In genomic region chr8:110079282-110080221, GRCm38 (mm10) we compare ENCODE assay signal across 8 mouse cellular contexts. TPM values are rescaled to one million over a fixed set of nuclear protein-coding genes. Genes with fewer than 3 reads are reported as not detected.
DNase-seq lines count a peak whose midpoint lies in the region; ATAC-seq and TF ChIP-seq lines count a peak whose summit lies in the region.

Gene Zfp612, plus strand, starts transcription at chr8:110079746.

- no peaks in the 10 kb centered on the region for H3K79me2 ChIP-seq in heart, adult 2 months (replicated peaks; ENCODE audit: control insufficient read depth, insufficient read depth, low read length)

- no peak for TF ChIP-seq CTCF in heart, adult 2 months (IDR thresholded peaks at IDR 0.05)
- no peak for TF ChIP-seq CTCF in kidney, adult 2 months (conservative IDR thresholded peaks at IDR 0.05; ENCODE audit: insufficient read depth, insufficient read length, low read depth, low read length)

- no peaks in the 10 kb centered on the region for H3K27me3 ChIP-seq in heart, adult 2 months (ENCODE audit: control insufficient read depth, insufficient read depth, low read length)
- no peaks in the 10 kb centered on the region for H3K27me3 ChIP-seq in kidney, adult 2 months (replicated peaks; ENCODE audit: control insufficient read depth, insufficient read depth, low read length)
- no peaks in the 10 kb centered on the region for H3K27me3 ChIP-seq in limb, embryonic 12.5 days
- H3K27me3 ChIP-seq in midbrain, embryonic 13.5 days = peaks cover 4% of the 10 kb centered on the region; the same call in 1 of the 2 replicates

- peak; percentile 58; the same call in 1 of the 2 replicates for TF ChIP-seq POLR2A in heart, adult 2 months (IDR thresholded peaks at IDR 0.05; ENCODE audit: insufficient read depth, low read depth, low read length)
- TF ChIP-seq POLR2A in kidney, adult 2 months (IDR thresholded peaks at IDR 0.05; ENCODE audit: low read depth, low read length) = no peak

- peak within 1 kb of the TSS; percentile 79 for H3K9ac ChIP-seq in heart, adult 2 months (ENCODE audit: low read depth, low read length)
- peak within 1 kb of the TSS; percentile 74 for H3K9ac ChIP-seq in limb, embryonic 12.5 days (replicated peaks)
- H3K9ac ChIP-seq in midbrain, embryonic 13.5 days (replicated peaks) = peak within 1 kb of the TSS; percentile 86

- no peaks in the 10 kb centered on the region for H3K9me3 ChIP-seq in limb, embryonic 12.5 days
- no peaks in the 10 kb centered on the region for H3K9me3 ChIP-seq in midbrain, embryonic 13.5 days

- H3K27ac ChIP-seq in heart, adult 2 months = peak within 1 kb of the TSS; percentile 68
- peak within 1 kb of the TSS; percentile 41; the same call in 1 of the 2 replicates for H3K27ac ChIP-seq in kidney, adult 2 months (ENCODE audit: insufficient read depth, low read depth, low read length)
- no peak within 1 kb of the TSS for H3K27ac ChIP-seq in limb, embryonic 12.5 days
- peak within 1 kb of the TSS; percentile 44 for H3K27ac ChIP-seq in midbrain, embryonic 13.5 days

- intact Hi-C loops in heart, adult 2 months (cut with DNase I) = loop anchor here (10.0 kb wide), 1 partner anchor 225 kb away; no protein-coding TSS in a partner anchor

- TF ChIP-seq EP300 in heart, adult 2 months (IDR thresholded peaks at IDR 0.05; ENCODE audit: insufficient read depth, low read depth, low read length) = no peak

- WGBS in heart, adult 2 months = 8% methylated on average over 54 of the region's 54 CpGs
- WGBS in kidney, adult 2 months = 6% methylated on average over 54 of the region's 54 CpGs
- WGBS in limb, embryonic 12.5 days = 7% methylated on average over 54 of the region's 54 CpGs
- 6% methylated on average over 54 of the region's 54 CpGs for WGBS in midbrain, embryonic 13.5 days

- H3K36me3 ChIP-seq in heart, adult 2 months (ENCODE audit: control insufficient read depth, insufficient read depth, low read length) = no peaks in the 10 kb centered on the region
- H3K36me3 ChIP-seq in kidney, adult 2 months (ENCODE audit: control insufficient read depth, insufficient read depth, low read length) = peaks cover 2% of the 10 kb centered on the region; the same call in 1 of the 2 replicates
- peaks cover 15% of the 10 kb centered on the region; the same call in 1 of the 2 replicates for H3K36me3 ChIP-seq in limb, embryonic 12.5 days
- H3K36me3 ChIP-seq in midbrain, embryonic 13.5 days = peaks cover 25% of the 10 kb centered on the region

- peak; percentile 92 for DNase-seq in heart, adult 11 months
- no peak for DNase-seq in heart, adult 8-10 months (ENCODE audit: low spot score)
- DNase-seq in embryo, embryonic 9.5 days (ENCODE audit: extremely low spot score) = peak; percentile 75
- peak; percentile 60 to 62 for DNase-seq in heart, adult 2 months
- DNase-seq in kidney, adult 2 months = peak; percentile 79
- peak; percentile 6 to 44 for DNase-seq in spleen, postnatal 10 days (ENCODE audit: low spot score in 2 of 2)

- H3K4me1 ChIP-seq in heart, adult 2 months (ENCODE audit: control insufficient read depth, insufficient read depth, low read length) = no peaks in the 10 kb centered on the region
- H3K4me1 ChIP-seq in kidney, adult 2 months (ENCODE audit: control insufficient read depth, insufficient read depth, low read length) = no peaks in the 10 kb centered on the region; the same call in 1 of the 2 replicates
- peaks cover 11% of the 10 kb centered on the region for H3K4me1 ChIP-seq in limb, embryonic 12.5 days (replicated peaks)
- H3K4me1 ChIP-seq in midbrain, embryonic 13.5 days (replicated peaks) = peaks cover 26% of the 10 kb centered on the region

- H3K4me2 ChIP-seq in limb, embryonic 12.5 days = peak within 1 kb of the TSS; percentile 88
- peak within 1 kb of the TSS; percentile 77 for H3K4me2 ChIP-seq in midbrain, embryonic 13.5 days (replicated peaks)

- H3K4me3 ChIP-seq in heart, adult 2 months = peak within 1 kb of the TSS; percentile 62
- H3K4me3 ChIP-seq in kidney, adult 2 months (ENCODE audit: insufficient read depth, low read depth, low read length) = peak within 1 kb of the TSS; percentile 84
- H3K4me3 ChIP-seq in limb, embryonic 12.5 days (replicated peaks) = peak within 1 kb of the TSS; percentile 69
- peak within 1 kb of the TSS; percentile 78 for H3K4me3 ChIP-seq in midbrain, embryonic 13.5 days (replicated peaks)

- peak; percentile 87 for ATAC-seq in limb, embryonic 12.5 days (ENCODE audit: insufficient number of reproducible peaks, insufficient read depth, low FRiP score, low TSS enrichment, low read depth)
- peak; percentile 97 for ATAC-seq in midbrain, embryonic 13.5 days

RNA-seq across cellular contexts. Expression of gene Zfp612, which starts in this region (rescaled TPM):
- total RNA-seq in heart, adult 8-10 months (2022) = 1 to 10 TPM; 5.7 to 9.3 (median 7.7) TPM
- total RNA-seq in heart, adult 2 months (2021) = 1 to 10 TPM; 6.5 to 6.8 TPM
- 2.7 and 6.4 TPM in 2 replicates for polyA plus RNA-seq in heart, adult 2 months (2012; rRNA removed)
- 2.2 and 2.3 TPM in 2 replicates for polyA plus RNA-seq in kidney, adult 2 months (2012; rRNA removed)
- 12.3 and 13.5 TPM in 2 replicates for polyA plus RNA-seq in limb, embryonic 12.5 days (2016; fragmentation: Nextera tagmentation; extraction: Ambion mirVana)
- 19.8 and 20.3 TPM in 2 replicates for polyA plus RNA-seq in midbrain, embryonic 13.5 days (2015; fragmentation: Nextera tagmentation; extraction: Ambion mirVana)
